Mouse (Mus musculus): ENCODE measurements at regions not wholly inside any gene's neighbourhood (a gene's known extent, or its start where the extent isn't known, plus 50 kb on each side); places are given as distances from the start of the nearest gene placed in this dataset.
"Not testable (repeated sequence)": the region's sequence is repeated elsewhere in the genome, so short reads cannot be mapped to it uniquely, and the experiment has no call there.

DNA sequence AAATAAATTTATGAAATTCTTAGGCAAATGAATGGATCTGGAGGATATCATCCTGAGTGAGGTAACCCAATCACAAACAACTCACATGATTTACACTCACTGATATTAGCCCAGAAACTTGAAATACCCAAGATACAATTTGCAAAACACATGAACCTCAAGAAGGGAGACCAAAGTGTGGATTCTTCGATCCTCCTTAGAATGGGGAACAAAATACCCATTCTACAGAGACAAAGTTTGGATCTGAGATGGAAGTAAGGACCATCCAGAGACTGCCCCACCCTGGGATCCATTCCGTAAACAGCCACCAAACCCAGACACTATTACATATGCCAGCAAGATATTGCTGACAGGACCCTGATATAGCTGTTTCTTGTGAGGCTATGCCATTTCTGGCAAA is 971.2 kb downstream of the Agbl1 start:
- not testable (repeated sequence) for DNase-seq (ENCODE audit: low spot score in 2 of 2)

- no peak for DNase-seq (ENCODE audit: low spot score in 2 of 2)
Measured at GRCm38 (mm10) chr7:77205604-77206003, 975.9 kb downstream of the Agbl1 start.

GRCm38 (mm10) chr7:77249391-77249790 is 1019.7 kb downstream of the Agbl1 start:
- DNase-seq (ENCODE audit: low spot score in 2 of 2): no peak

DNA sequence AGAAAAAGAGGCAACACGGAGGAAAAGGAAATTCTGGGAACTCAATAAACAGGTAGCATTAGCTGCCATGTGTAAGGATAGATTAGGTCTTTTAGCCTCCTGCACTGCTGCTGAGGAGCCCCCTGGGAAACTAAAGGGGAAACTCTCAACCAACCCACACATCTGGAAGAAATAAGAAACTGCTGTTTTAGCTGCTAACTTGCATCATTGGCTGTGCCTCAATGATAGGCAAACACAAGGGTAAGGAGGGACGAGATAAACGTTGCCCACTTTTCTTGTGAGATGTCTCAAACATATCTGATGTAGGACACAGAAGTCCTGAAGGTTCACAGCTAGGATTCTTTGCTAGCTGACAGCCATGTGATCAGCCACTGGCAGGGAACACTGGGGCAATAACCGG is 1058.0 kb downstream of the Agbl1 start:
- DNase-seq (ENCODE audit: low spot score in 2 of 2): no peak

GRCm38 (mm10) chr7:77294984-77295642 is 1065.4 kb downstream of the Agbl1 start:
- DNase-seq (ENCODE audit: low spot score in 2 of 2): no peak

DNA sequence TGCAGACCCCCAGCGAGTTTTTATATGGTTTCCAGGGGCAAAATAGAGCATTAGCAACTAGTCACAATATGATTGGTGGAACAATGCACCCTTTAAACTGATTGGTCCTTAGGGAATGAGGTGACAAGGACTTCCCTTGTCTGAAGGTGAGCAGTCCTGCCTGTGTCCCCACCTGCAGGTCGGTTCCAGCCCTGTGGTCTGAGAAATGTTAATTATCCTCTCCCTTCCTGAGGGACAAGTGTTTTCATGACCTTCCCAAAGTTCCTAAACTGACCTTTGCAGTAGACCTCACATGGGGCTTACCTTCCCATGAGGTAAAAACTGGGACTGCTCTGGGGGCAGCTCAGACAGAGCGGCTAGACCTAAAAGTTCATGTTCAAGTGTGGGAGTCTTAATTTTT is 1073.5 kb downstream of the Agbl1 start:
- DNase-seq (ENCODE audit: low spot score in 2 of 2): no peak

DNA sequence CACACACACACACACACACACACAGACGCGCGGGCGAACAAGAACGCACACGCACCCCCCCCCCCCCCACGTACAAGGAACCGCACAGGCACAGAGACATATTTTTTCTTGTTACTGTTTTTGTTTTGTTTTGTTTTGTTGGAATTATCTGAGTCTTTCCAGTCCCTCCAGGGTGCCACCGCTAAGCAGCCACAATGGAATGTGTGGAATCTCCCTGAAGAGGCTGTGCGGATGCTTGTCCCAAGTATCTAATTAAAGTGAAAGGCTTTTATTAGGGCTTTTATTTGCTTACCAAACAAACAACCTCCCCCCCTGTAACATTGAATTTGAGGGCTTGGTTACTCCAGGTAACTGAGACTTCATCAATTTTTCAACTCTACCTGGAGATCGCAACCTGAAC is 1074.2 kb downstream of the Agbl1 start:
- no peak for DNase-seq (ENCODE audit: low spot score in 2 of 2)

- DNase-seq (ENCODE audit: low spot score in 2 of 2): no peak
Measured at GRCm38 (mm10) chr7:77305471-77305870, 1075.8 kb downstream of the Agbl1 start.

DNA sequence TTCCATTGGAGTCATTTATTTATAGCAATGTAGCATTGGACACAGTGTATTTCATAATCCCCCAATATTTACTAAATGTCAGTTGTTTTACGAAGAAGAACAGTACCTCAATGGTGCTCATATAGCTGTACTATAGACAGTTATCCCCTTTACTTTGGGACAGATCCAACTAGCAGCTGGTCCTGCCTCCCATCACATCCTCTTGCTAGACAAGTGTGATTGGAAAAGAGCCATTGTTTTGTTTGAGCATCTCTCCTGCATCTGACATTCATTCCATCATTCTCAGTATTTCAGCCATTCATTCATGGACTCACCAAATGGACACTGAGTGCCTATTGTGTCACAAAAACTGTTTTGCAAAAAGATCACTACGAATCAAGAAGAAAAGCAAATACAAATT is 1082.0 kb downstream of the Agbl1 start:
- DNase-seq (ENCODE audit: low spot score in 2 of 2): no peak

DNA sequence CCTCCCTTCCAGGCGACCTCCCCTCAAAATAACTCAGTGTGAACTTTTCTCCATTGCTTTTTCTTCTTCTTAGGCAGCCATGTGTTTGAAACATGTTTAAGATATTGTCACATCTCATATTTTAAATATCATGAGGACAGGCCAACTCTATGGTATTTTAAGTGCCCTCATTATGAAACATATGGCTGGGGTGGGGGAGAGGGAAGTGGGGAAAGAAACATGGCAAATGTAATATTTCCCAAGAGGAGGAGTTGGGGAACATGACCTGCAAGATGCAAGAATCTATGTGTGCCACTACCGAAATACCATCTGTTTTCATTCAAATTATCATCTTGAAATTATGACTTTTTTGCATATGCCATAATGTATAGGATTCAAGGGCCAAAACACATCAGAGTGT is 1095.5 kb downstream of the Agbl1 start:
- DNase-seq (ENCODE audit: low spot score in 2 of 2): no peak

- no peak for DNase-seq (ENCODE audit: low spot score in 2 of 2)
Measured at GRCm38 (mm10) chr7:77326836-77327235, 1097.1 kb downstream of the Agbl1 start.

DNA sequence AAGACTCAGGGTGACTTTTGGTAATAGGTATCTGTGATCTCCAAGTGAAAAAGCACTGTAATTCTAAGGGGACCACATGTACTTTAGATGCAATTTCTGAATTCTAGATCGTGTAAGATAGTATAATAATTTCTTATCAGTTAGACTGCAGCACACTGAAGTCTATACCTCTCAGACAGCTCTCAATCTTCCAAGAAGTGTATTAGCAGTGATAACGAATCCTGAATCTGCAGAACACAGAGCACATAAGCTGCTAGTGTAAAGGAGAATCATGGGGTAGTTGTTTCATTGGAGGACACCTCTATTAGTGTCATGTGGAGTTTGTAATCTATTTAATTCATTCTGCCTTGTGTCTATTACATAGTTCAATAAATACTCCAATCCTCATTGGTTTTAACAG is 1097.8 kb downstream of the Agbl1 start:
- no peak for DNase-seq (ENCODE audit: low spot score in 2 of 2)

DNA sequence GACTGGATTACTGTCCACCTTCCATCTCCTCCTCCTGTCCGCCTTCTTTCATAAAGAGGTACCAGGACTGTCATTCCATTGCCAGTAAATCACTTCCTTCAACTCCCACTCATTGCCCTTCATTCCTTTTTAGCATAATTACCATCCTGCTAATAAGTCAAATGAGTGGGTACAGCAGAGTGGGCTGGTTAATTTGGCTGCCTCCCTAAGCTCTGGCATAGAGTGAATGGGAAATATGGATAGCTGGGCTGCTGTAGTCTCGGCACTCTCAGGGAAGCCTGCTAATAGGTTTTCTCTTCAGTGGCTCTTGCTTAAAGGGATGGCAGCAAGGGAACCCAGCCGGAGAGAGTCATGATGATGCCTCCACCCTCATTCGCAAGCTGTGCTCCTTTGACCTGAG is 1108.9 kb downstream of the Agbl1 start:
- peak in 1 of 2 experiments; percentile 1 for DNase-seq (ENCODE audit: low spot score in 2 of 2)

All from right cerebral cortex, postnatal 36 days (tissue).